Mouse (Mus musculus) MN1 (cell line): Measurements from ENCODE around the gene Trnp1.

ENCODE experiments used
- DNase-seq: peaks from one replicate; pipeline ENCODE4 v3.0.0-alpha.2; 2016; ENCODE audit warnings: low spot score

Gene Trnp1

GRCm38 (mm10) chr4:133460006-133460405 lies 38.3 kb downstream of the Trnp1 start:
- no peak for DNase-seq

GRCm38 (mm10) chr4:133458044-133458443 lies 40.3 kb downstream of the Trnp1 start:
- DNase-seq: no peak

- no peak for DNase-seq
Measured at GRCm38 (mm10) chr4:133452433-133452832, 45.9 kb downstream of the Trnp1 start.

- peak; percentile 80 for DNase-seq
Measured at GRCm38 (mm10) chr4:133451536-133451935, 46.8 kb downstream of the Trnp1 start.

GRCm38 (mm10) chr4:133449726-133450125 lies 48.6 kb downstream of the Trnp1 start:
- peak; percentile 51 for DNase-seq

GRCm38 (mm10) chr4:133448708-133449388 lies 49.5 kb downstream of the Trnp1 start:
- no peak for DNase-seq

GRCm38 (mm10) chr4:133447967-133448366 lies 50.4 kb downstream of the Trnp1 start:
- no peak for DNase-seq

GRCm38 (mm10) chr4:133447366-133447765 lies 51.0 kb downstream of the Trnp1 start:
- DNase-seq: peak; percentile 69

- no peak for DNase-seq
Measured at GRCm38 (mm10) chr4:133445727-133446126, 52.6 kb downstream of the Trnp1 start.

- DNase-seq: no peak
Measured at GRCm38 (mm10) chr4:133443085-133443484, 55.3 kb downstream of the Trnp1 start.

GRCm38 (mm10) chr4:133442194-133442593 lies 56.2 kb downstream of the Trnp1 start:
- DNase-seq: no peak
